Mouse (Mus musculus) embryonic facial prominence, embryonic 14.5 days (tissue): ENCODE data around the gene Foxo3. TPM values are rescaled to one million over a fixed set of nuclear protein-coding genes. Genes with fewer than 3 reads are reported as not detected.

Experiments
- ATAC-seq: fragments of 200-750 bp; cut with Nextera tagmentation; 2 replicates; pipeline ENCODE4 v1.8.0; 2017; ENCODE audit warnings: low read depth, moderate number of reproducible peaks, moderate TSS enrichment
- DNase-seq: peaks from one replicate; pipeline ENCODE4 v3.0.0-alpha.2; 2015; ENCODE audit warnings: low spot score
- H3K27ac ChIP-seq: fragments of 300-500 bp; sonication (generic); replicated peaks from 2 replicates; pipeline ENCODE4 v1.5.1; 2014; ENCODE audit warnings: low read depth, mild to moderate bottlenecking, low read length, moderate library complexity
- H3K27me3 ChIP-seq: fragments of 300-500 bp; sonication (generic); replicated peaks from 2 replicates; pipeline ENCODE4 v1.6.1; 2014; ENCODE audit warnings: low read length; ENCODE audit not compliant: control insufficient read depth, insufficient read depth
- H3K36me3 ChIP-seq: fragments of 300-500 bp; sonication (generic); 2 replicates; pipeline ENCODE4 v1.6.1; 2014; ENCODE audit warnings: low read length, mixed read lengths; ENCODE audit not compliant: control insufficient read depth, insufficient read depth
- H3K4me1 ChIP-seq: fragments of 300-500 bp; sonication (generic); 2 replicates; pipeline ENCODE4 v1.6.1; 2014; ENCODE audit warnings: antibody characterized with exemption, low read length; ENCODE audit not compliant: control insufficient read depth, insufficient read depth
- H3K4me2 ChIP-seq: fragments of 300-500 bp; sonication (generic); 2 replicates; pipeline ENCODE4 v1.6.1; 2014; ENCODE audit warnings: low read depth, mild to moderate bottlenecking, low read length, moderate library complexity, mixed read lengths
- H3K4me3 ChIP-seq: fragments of 300-500 bp; sonication (generic); 2 replicates; pipeline ENCODE4 v1.5.1; 2014; ENCODE audit warnings: low read depth, mild to moderate bottlenecking, low read length
- H3K9ac ChIP-seq: fragments of 300-500 bp; sonication (generic); 2 replicates; pipeline ENCODE4 v1.6.1; 2014; ENCODE audit warnings: low read depth, mild to moderate bottlenecking, low read length, moderate library complexity, mixed read lengths
- H3K9me3 ChIP-seq: fragments of 300-500 bp; sonication (generic); 2 replicates; pipeline ENCODE4 v1.6.1; 2016; ENCODE audit warnings: low read length; ENCODE audit not compliant: control insufficient read depth
- WGBS: fragments of 180-500 bp; shearing (Covaris S2); extraction: QIAGEN DNeasy Blood & Tissue Kit; methylation state at CpG from one replicate; pipeline ENCODE4 v1.1.7; 2014; 5-methylcytosine and 5-hydroxymethylcytosine counted together
- polyA plus RNA-seq: library from polyadenylated mRNA; unstranded; fragments of >200 nt; fragmentation: Nextera tagmentation; extraction: Ambion mirVana; gene quantifications from 2 replicates; pipeline ENCODE4 v1.2.1, GENCODE M21; 2014

The Foxo3 gene
- polyA plus RNA-seq, 1 experiment from 2014 or later = 12.3 TPM

DNA sequence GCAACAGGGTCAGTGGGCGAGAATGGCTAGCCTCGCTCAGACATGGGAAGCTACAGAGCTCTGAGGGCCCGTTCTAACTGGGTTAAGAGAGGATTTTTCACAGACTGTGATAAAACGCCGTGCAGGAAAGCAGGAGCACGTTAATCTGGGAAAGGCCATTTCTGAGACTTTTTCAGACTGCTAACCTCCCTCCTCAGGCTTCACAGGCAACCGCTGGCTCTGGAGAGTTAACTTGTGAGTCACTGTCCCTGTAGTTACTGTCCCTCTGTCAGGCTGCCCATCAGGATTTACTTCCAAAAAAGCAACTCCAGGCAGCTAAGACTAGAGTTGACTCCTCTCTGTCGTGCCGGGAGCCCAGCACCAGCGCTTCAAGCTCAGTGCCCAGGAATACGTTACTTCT, 54.6 kb downstream of the Foxo3 start:
- Histone ChIP-seq H3K27me3 (no peaks in the 10 kb centered on the region), H3K4me1 (no peaks in the 10 kb centered on the region; the same call in 1 of the 2 replicates), H3K9me3 (no peaks in the 10 kb centered on the region), H3K4me3 (no peak overlapping the region), H3K36me3 (no peaks in the 10 kb centered on the region), H3K9ac (no peak overlapping the region), H3K4me2 (no peak overlapping the region), H3K27ac (no peak overlapping the region)
- WGBS = 69% methylated on average over 11 of the region's 11 CpGs
- DNase-seq (no peak), ATAC-seq (no peak)

DNA sequence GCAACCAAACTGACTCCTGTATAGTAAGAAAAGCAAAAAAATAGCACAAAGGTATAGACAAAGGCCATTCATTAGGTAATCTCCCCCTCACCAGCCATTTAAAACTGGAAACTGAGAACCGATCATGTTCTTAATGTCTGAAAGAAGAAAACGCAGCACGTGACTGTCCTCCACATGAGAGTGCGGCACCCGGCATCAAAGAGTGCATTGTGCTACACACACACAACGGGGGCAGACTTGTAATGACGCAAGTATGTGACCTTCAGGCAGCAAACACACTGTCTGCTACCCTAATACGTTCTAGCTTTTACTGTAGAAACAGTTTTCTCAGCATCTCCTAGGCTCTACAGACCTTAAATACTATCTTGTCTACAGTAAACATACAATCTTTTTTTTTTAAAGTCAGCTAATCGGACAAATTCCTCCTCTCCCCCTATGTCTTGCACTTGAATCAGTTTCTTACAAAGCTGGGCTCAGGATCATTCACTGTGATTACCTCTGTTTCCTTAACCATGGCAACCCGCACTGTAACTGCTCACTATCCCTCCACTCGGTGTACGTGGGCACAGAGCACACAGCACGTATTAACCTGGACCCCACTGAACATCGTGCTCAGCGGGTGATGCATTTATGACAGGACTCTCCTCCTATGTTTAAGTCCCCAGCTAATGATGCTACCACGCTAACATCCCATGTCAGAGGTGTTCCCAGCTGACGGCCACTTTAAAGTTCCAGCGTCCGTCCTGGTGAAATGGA, 55.2 kb downstream of the Foxo3 start:
- no peak for ATAC-seq
- peak; percentile 63 for DNase-seq
- Histone ChIP-seq H3K9me3 (no peaks in the 10 kb centered on the region), H3K27ac (no peak overlapping the region), H3K4me2 (no peak overlapping the region), H3K27me3 (no peaks in the 10 kb centered on the region), H3K9ac (no peak overlapping the region), H3K4me1 (no peaks in the 10 kb centered on the region; the same call in 1 of the 2 replicates), H3K4me3 (no peak overlapping the region), H3K36me3 (no peaks in the 10 kb centered on the region)
- 56% methylated on average over 19 of the region's 19 CpGs for WGBS

DNA sequence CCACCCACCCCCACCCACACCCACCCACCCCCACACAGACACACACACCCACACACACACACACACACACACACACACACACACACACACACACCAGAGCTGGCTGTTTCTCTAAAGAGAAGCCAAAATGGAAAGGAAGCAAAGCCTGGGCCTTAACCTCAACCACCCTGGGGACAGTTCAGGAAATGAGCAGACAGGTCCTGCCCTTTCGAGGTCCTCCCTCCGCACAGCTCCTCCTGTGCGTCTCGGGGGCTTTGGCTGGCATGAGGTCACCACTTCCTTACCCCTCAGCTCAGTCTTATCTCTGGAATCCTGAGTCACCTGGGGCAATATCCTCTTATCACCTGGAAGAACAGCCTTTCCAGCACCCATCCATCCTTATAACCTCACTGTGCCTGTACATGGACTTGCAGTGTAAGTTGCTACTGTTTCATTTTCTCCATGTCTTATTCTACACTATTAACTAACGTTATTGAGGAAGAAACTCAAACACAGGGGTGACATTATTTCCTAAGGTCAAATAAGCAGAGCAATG, 56.1 kb downstream of the Foxo3 start:
- Histone ChIP-seq H3K36me3 (no peaks in the 10 kb centered on the region), H3K4me2 (no peak overlapping the region), H3K9ac (no peak overlapping the region), H3K9me3 (no peaks in the 10 kb centered on the region), H3K4me1 (peaks cover 5% of the 10 kb centered on the region; the same call in 1 of the 2 replicates), H3K27me3 (no peaks in the 10 kb centered on the region), H3K4me3 (no peak overlapping the region), H3K27ac (no peak overlapping the region)
- ATAC-seq (no peak), DNase-seq (no peak)
- WGBS = 29% methylated on average over 5 of the region's 5 CpGs

DNA sequence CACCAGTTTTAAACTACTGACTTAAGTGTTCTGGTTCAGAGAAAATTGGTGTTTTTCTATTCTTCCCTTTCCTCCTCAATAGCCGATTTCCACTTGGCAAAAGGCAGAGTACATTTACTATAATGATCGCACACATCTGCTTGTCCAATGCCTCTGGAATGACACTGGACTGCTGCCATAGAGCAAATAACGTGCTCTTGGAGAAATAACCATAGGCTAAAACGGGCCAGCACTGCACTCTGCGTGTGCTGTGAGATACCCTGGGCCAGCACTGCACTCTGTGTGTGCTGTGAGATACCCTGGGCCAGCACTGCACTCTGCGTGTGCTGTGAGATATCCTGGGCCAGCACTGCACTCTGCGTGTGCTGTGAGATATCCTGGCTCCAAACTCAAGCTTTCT, 65.1 kb downstream of the Foxo3 start:
- H3K9ac ChIP-seq = no peak overlapping the region
- peaks cover 33% of the 10 kb centered on the region for H3K4me1 ChIP-seq
- ATAC-seq (0 out of 2 replicates have a peak, but pooled peaks have one; percentile 60), DNase-seq (peak; percentile 92)
- H3K4me3 ChIP-seq = no peak overlapping the region
- no peaks in the 10 kb centered on the region for H3K9me3 ChIP-seq
- WGBS = 51% methylated on average over 7 of the region's 7 CpGs
- H3K27me3 ChIP-seq = no peaks in the 10 kb centered on the region
- no peaks in the 10 kb centered on the region for H3K36me3 ChIP-seq
- peak overlapping the region; percentile 79 for H3K27ac ChIP-seq
- no peak overlapping the region for H3K4me2 ChIP-seq

DNA sequence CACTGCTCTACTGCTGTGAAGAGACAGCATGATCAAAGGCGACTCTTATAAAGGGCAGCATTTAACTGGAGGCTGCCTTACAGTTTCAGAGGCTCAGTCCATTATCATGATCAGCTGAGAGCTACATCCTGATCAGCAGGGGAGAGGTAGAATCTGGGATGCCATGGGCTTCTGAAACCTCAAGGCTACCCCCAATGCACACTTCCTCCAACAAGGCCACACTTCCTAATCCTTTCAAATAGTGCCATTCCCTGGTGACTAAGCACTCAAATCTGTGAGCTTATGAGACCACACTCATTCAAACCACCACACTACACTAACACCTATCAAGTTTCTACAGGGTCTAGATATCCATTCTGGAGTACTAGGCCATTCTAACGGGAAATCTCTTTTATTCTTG, 65.9 kb downstream of the Foxo3 start:
- no peaks in the 10 kb centered on the region for H3K9me3 ChIP-seq
- no peak overlapping the region for H3K4me2 ChIP-seq
- H3K27me3 ChIP-seq = no peaks in the 10 kb centered on the region
- ATAC-seq = no peak
- 0 out of 2 replicates have a peak overlapping the region, but pooled peaks have one; percentile 17 for H3K27ac ChIP-seq
- DNase-seq = no peak
- H3K4me1 ChIP-seq = peaks cover 29% of the 10 kb centered on the region
- H3K36me3 ChIP-seq = no peaks in the 10 kb centered on the region
- 56% methylated on average over 2 of the region's 2 CpGs for WGBS
- no peak overlapping the region for H3K9ac ChIP-seq
- H3K4me3 ChIP-seq = no peak overlapping the region

DNA sequence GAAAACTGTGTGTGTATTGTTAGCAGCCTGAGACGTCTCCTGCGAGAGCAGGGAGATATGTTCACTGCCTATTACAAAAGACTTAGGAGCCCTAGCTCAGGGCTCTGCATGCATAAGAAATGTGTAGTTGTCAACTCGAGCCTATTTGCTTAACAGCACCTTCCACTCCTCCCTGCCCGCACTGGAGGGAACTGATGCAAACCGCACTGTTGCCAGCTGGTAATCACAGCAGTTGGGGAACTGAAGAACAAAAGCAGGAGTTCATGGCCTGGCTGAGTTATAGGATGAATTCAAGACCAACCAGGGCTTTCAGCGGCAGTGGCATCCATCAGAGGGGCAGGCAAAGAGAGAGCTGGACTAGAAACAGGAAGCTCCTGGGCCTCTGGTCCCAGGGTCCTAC, 66.7 kb downstream of the Foxo3 start:
- Histone ChIP-seq H3K4me3 (no peak overlapping the region), H3K27ac (0 out of 2 replicates have a peak overlapping the region, but pooled peaks have one; percentile 22), H3K9me3 (no peaks in the 10 kb centered on the region), H3K9ac (no peak overlapping the region), H3K27me3 (no peaks in the 10 kb centered on the region), H3K4me2 (no peak overlapping the region), H3K4me1 (peaks cover 34% of the 10 kb centered on the region), H3K36me3 (no peaks in the 10 kb centered on the region)
- ATAC-seq = no peak
- DNase-seq = no peak
- 62% methylated on average over 6 of the region's 6 CpGs for WGBS

DNA sequence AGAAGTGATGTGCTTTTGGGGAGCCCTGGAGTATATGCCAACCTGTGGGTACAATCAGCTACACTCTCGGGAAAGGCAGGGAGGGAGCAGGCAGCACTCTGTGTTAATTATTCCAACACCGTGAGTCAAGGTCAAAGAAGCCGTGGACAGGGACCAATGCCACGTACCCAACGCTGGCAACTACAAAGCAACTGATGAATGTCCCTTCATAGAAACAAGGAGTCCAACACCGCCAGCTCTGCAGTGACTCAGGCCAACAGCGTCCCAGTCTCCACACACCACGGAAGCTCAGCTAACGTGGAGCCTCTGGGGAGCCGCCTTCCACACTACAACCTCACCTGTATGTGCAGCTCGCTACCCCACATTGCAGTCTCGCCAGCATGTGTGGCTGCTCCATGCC, 68.9 kb downstream of the Foxo3 start:
- DNase-seq (no peak), ATAC-seq (no peak)
- Histone ChIP-seq H3K27ac (no peak overlapping the region), H3K4me3 (no peak overlapping the region), H3K36me3 (no peaks in the 10 kb centered on the region), H3K27me3 (no peaks in the 10 kb centered on the region), H3K9me3 (no peaks in the 10 kb centered on the region), H3K9ac (no peak overlapping the region), H3K4me1 (peaks cover 52% of the 10 kb centered on the region), H3K4me2 (no peak overlapping the region)
- WGBS = 89% methylated on average over 12 of the region's 12 CpGs

DNA sequence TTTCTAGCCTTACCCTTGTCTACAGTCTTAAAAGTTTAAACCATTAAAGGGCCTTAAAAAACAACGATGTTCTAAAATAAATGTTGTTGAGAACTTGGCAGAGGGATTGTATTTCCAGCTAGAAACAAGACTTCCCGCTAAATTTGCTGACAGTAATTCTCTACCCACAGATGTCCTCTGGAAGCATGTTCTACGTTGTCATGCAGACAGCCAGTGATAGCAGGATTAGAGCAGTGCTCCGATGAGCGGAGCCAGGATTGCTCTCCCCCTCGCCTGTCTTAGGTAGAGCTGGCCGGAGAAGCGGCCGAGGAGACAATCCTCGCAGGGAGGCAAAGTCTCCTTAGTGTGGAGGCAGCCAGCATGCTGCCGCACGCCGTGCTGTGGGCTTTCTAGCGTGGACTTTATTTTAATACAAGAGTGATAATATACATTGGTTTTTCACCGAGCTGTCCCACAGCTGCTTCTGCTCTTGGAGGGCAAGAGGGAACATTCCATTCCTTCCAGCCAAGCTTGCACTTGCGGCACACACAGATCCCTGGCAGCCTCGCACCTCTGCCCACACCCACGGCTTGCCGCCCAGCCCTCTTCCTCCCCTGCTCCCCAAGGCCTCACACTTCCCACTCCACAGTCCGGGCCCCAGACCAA, 71.7 kb downstream of the Foxo3 start:
- Histone ChIP-seq H3K4me1 (peaks cover 32% of the 10 kb centered on the region), H3K4me3 (no peak overlapping the region), H3K4me2 (peak overlapping the region; percentile 21; the same call in 1 of the 2 replicates), H3K27me3 (no peaks in the 10 kb centered on the region), H3K9me3 (no peaks in the 10 kb centered on the region), H3K36me3 (no peaks in the 10 kb centered on the region), H3K27ac (peak overlapping the region; percentile 87), H3K9ac (peak overlapping the region; percentile 32)
- WGBS = 43% methylated on average over 19 of the region's 20 CpGs
- ATAC-seq = peak; percentile 39; the same call in 1 of the 2 replicates
- peak; percentile 75 for DNase-seq
